Mouse (Mus musculus): ENCODE measurements around the gene 2010003K11Rik.

DNA sequence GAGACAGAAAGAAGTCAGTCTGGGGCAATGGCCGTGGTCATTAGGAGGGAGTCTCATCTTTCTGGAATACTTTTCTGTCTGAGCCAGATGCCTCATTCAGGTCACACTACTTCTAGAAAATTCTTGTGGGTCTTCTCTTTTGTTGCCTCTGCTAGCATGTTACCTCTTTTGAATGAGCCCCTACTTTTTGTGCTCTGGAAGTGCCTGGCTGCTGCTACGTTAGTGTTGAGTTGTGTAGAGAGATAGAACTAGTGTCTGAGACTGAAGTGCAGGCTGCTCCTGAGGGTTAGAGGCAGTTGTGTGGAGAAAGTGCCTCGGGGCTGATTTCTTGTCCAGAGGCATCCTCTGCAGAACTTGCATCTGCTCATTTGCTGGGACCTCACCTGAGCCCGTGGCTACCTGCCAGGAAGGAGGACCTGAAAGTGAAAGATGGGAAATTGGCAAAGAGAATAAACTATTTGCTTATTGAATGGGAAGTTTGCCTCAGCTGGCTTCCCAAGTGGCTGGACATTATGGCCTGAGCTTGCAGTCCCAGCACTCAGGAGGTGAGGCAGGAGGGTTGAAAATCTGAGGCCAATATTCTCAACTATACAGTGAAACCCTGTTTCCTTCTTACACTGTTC, 15.0 kb upstream of the 2010003K11Rik start:
- TF ChIP-seq GATA1 (IDR thresholded peaks at IDR 0.05; ENCODE audit: borderline replicate concordance, low read length) (no peak), FLI1 (IDR thresholded peaks at IDR 0.05; ENCODE audit: low read length) (no peak)

Measured in megakaryocyte, embryonic 14.5 days (primary cell).